Mouse (Mus musculus) liver (tissue): ENCODE data around the gene Vwf.
A peak's percentile ranks its signal among the peaks of the same experiment; 100 is the strongest.

Experiments used
- DNase-seq: peaks from one replicate; pipeline ENCODE4 v3.0.0-alpha.2; 2020; ENCODE audit warnings: mixed read lengths

The Vwf gene

DNA sequence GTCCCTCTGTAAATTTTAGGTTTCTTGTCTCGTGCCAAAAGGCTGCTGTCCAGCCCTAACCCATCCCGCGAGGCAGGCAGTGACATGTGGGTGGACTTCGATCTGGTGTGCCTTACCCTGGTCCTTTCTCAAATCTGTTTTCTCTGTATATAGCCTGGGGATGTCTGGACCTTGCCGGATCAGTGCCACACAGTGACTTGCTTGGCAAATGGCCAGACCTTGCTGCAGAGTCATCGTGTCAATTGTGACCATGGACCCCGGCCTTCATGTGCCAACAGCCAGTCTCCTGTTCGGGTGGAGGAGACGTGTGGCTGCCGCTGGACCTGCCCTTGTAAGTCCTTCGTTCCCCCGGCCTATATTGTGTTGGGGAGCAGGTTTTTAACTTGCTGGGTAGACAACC is 102.4 kb downstream of the Vwf start:
- DNase-seq: no peak

GRCm38 (mm10) chr6:125651335-125651734 is 104.8 kb downstream of the Vwf start:
- no peak for DNase-seq

DNA sequence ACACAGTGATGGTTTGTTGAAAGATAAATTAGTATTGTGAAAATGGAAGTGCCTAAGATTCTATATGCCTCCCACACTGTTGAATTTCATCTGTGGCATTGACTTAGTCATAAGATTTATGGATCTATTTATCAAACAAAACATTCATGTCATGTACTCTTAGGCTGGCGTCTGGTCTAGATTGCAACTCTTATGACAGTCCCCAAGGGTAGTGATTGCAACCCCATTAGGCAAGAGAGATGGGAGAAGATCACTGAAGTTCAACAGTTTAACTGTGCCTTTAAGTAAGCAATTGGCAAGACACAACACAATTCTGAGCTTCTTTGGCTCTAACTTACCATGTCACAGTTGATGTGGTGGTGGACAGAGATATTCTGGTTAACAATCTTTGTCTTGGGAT is 106.8 kb downstream of the Vwf start:
- DNase-seq: no peak

- DNase-seq: no peak
These were observed 110.3 kb downstream of the Vwf start for GRCm38 (mm10) chr6:125656921-125657320.

DNA sequence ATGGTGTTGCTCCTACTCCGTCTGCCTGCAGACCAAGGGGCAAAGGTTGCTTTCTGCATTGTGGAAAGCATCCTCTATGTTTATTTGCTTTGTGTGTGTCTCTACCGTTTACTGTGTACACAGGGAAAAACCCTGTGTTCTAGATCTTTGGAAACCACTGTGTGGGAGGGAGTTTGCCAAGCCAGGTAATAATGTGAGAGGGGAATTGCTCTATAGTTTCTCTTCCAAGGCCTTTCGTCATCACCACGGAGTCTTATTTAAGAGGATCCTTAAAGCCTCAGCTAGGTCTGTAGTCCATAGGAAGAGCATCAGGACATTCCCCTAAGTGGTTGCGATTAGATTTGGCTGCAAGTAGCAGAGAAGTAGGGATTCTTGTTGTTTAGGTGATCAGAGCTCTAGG is 111.4 kb downstream of the Vwf start:
- no peak for DNase-seq

DNA sequence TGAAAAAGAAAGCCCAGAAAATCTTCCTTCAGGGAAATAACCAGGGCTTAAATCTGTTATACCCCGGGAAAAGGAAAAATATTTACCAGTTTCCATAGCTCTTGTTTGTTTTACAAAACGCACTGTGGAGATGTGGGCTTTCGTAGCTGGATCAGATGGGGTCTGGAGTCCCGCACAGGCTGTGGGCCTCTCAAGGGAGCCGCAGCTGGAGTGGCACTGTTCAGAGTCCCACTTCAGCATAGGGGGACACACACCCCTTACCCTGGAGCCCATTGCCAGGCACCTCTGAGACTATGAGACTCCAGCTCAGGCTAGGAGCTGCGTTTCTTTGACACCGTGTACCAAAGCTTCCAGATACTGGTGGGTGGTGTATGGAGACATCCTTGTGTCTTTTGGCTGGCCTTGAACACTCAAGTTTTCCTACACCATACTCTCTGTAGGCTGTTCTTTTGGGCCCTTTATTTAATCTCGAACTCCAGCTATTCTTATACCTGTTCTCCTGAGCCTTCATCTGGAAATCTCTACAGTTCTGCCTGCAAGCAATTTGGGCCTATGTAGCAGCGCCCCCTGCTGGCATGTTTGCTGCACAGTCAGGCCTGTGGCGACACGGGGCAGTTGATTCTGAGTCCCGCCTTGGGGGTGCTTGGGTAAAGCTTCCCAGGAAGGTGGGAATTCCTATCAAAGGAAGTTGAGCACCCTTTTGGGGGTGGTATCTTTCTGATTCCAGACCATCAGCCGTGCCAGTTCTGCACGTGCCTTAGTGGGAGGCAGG is 114.7 kb downstream of the Vwf start:
- DNase-seq: peak; percentile 74

- DNase-seq: no peak
These were observed 117.3 kb downstream of the Vwf start for GRCm38 (mm10) chr6:125663906-125664305.

GRCm38 (mm10) chr6:125671835-125672234 is 125.3 kb downstream of the Vwf start:
- no peak for DNase-seq

DNA sequence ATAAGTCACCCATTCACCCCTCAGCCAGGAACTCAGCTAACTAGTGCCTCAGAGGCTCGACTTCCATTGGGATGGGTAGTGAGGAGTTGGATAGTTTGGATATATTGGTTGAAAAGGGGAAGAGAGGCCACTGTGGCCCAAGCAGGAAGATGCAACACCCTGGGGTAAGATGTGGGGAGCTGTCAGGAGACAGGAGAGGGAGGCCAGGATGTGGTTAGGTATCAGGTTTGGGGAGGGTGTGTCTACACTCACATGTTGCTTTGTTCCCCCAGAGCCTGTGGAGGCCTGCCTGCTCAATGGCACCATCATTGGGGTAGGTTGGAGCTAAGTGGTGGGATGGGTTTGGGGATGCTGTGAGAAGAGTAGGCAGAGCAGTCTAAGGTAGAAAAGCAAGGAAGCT is 131.9 kb downstream of the Vwf start:
- DNase-seq: no peak

DNA sequence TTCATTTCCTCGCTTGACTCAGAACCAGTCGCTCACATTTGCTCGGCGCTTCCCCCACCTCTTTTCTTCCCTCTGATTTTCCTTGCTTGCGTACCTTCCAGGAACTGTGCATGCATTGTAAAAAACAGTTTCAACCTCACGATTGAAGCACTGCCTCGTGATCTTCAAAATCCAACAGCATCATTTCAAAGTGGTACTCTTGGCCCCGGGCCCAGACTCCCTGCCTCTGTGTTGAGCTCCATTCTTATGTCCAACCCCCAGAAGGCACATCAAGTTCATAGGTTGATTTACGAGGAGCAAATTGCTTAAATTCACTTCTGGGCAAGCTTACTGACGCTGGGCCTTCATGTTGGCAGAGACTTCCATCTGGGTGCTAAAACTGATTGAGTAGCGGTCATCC is 134.0 kb downstream of the Vwf start:
- no peak for DNase-seq

GRCm38 (mm10) chr6:125685420-125685819 is 138.8 kb downstream of the Vwf start:
- no peak for DNase-seq

DNA sequence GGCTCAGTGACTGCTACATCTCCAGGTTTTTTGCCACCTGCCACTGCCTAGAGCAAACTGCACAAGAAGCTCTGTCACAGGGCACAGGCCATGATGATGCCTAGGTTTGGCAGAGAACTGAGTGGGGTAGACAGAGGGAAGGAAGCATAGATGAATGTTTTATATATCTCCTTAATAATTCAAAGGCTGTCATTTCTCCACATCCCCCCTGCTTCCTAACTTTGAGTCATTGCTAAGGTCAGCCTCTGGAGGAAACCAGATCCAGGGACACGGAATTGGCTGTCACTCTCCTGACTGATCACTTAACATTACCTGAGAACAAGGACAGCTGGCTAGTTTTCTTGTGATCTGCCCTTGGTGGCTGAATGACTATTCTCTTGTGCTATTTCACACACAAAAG is 141.4 kb downstream of the Vwf start:
- no peak for DNase-seq

DNA sequence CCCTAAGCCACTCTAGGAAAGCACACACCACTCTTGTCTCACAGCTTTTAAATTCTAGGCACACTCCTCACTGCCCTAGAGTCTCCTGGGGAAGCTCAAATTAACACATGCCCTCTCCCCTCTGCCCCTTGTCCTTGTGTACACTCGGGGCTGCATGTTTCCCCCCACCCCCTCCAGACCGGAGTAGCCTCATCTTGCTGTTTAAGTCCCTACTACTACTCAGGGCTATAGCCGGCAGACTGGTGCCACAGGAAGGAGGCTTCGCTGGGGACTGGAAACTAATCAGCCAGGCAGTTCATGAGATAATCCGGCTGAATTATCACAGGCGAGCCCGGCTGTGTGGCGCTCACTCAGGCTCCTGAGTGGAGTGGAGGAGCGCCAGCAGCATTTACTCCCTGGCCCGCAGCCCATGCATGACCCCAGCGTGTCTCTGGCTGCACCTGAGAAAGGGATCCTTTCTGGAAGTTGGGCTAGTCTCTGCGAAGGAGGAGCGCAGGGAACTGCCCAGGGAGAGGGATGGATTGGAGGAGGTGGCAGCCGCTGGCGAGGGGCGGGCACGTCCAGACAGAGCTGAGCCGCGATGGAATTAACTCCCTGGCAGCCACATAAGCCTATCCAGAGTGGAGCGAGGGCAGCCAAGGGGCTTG is 143.6 kb downstream of the Vwf start, which contains the start of gene Ano2:
Ano2 (plus strand) TSS at position 363 of the 647 bp plus-strand sequence.
- DNase-seq: no peak

DNA sequence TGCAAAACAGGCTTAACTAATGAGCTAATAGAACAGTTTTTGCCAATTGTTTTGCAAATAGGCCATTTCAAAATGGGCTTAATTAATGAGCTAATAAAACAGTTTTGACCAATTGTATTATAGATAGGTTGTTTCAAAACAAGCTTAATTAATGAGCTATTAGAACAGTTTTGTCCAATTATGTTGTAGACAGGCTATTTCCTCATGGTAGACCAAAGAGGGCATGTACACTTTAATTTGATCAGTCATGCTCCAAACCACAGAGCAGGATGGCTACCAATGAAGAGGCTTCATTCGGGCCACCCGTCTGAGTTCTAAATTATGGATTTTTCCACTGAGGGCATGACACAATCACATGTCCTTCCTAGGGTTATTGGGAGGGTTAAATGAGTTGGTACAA is 154.6 kb downstream of the Vwf start:
- DNase-seq: no peak

DNA sequence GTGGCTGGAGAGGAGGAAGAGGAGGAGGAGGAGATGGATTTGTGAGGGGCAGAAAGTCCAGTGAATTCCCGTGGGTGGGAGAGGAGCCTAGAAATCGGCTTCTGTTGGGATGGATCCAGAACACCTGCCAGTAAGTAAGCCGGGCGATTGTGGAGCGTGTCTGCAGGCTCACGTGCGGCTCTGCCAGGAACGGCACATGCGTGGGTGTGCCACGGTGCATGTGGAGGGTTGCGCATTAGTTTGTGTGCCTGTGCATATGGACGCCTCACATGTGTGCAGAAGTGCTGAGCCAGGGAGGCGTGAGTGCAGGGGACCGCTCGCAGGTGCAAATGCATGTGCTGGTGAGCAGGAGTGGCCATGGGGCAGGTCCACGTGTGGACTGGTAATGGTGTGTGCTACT is 164.7 kb downstream of the Vwf start:
- no peak for DNase-seq

DNA sequence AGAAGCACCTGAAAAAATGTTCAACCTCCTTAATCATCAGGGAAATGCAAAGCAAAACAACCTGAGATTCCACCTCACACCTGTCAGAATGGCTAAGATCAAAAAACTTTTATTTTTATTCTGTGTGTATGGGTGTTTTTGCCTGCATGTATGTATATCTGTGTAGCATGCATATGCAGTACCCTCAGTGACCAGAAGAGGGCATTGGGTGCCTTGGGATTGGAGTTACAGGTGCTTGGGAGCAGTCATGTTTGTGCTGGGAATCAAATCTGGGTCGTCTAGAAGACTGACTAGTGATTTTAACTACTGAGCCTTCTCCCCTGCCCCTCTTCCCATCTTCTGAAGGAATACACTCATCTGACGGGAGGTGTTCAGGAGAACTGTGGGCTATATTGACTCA is 179.8 kb downstream of the Vwf start:
- DNase-seq: no peak

- no peak for DNase-seq
These were observed 180.9 kb downstream of the Vwf start for GRCm38 (mm10) chr6:125727484-125727911.

GRCm38 (mm10) chr6:125729471-125729870 is 182.9 kb downstream of the Vwf start:
- DNase-seq: no peak

DNA sequence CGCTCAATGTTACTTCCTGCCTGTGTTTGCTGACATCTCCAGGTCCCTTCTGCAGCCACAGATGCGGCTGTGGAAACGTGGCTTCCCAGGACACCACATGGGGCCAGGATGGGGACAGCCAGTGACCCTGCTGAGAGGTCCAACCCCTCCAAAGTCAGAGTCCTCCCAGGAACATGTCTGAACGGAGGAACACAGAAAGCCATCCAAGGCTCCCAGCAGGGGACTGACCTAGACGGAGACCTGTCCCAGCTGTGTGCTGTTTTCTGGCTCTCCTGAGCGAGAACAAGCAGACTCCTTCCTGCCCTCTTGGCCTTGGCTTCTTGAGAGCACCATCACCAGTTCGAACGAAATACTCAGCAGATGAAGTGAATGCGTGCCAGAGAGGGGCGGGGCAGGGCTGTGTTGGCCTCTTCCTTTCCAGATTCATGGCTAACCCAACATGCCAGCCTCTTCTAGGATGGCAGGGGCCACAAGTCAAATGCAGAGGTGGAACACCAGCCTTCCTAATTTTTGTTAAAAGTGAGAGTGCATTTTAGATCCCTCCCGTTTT is 183.5 kb downstream of the Vwf start:
- DNase-seq: no peak
